Mouse (Mus musculus): Measurements from ENCODE around the gene C1qa. TPM values are rescaled to one million over a fixed set of nuclear protein-coding genes. Genes with fewer than 3 reads are reported as not detected.

Gene C1qa
- polyA plus RNA-seq, 1 experiment: not detected

GRCm38 (mm10) chr4:136886101-136886500 lies 12.5 kb downstream of the C1qa start, which contains the start of gene C1qb:
Gene C1qb, minus strand, starts transcription at chr4:136886187.
- Histone ChIP-seq H3ac (ENCODE audit: control insufficient read depth, insufficient read length) (no peak within 1 kb of the TSS), H3K4me2 (ENCODE audit: low read depth) (no peak within 1 kb of the TSS), H3K36me3 (ENCODE audit: control insufficient read depth, insufficient read depth) (no peaks in the 10 kb centered on the region), H3K27me3 (ENCODE audit: control insufficient read depth, insufficient read depth, insufficient read length) (peaks cover 65% of the 10 kb centered on the region), H3K4me3 (no peak within 1 kb of the TSS), H3K79me2 (ENCODE audit: control insufficient read depth, insufficient read depth) (no peaks in the 10 kb centered on the region)
- TF ChIP-seq TCF3 (IDR thresholded peaks at IDR 0.05; ENCODE audit: insufficient read length, low read depth) (no peak), REST (IDR thresholded peaks at IDR 0.05; ENCODE audit: insufficient read depth, insufficient read length) (no peak), MAX (IDR thresholded peaks at IDR 0.05; ENCODE audit: low read depth) (no peak), E2F4 (IDR thresholded peaks at IDR 0.05; ENCODE audit: insufficient read depth) (no peak), USF1 (IDR thresholded peaks at IDR 0.05; ENCODE audit: low read depth) (no peak), MYOD1 (IDR thresholded peaks at IDR 0.05; ENCODE audit: control insufficient read depth in 1 of 3, insufficient read length in 2 of 3, low read depth in 2 of 3) (no peak), TCF12 (IDR thresholded peaks at IDR 0.05; ENCODE audit: insufficient read depth, poor library complexity, severe bottlenecking) (no peak), POLR2AphosphoS2 (IDR thresholded peaks at IDR 0.05; ENCODE audit: insufficient read length, low read depth) (no peak), MYOG (IDR thresholded peaks at IDR 0.05; ENCODE audit: control insufficient read depth in 1 of 3, insufficient read depth in 1 of 3, insufficient read length in 2 of 3, low read depth in 2 of 3) (no peak), POLR2A (IDR thresholded peaks at IDR 0.05; ENCODE audit: insufficient read length, low read depth) (no peak), SRF (IDR thresholded peaks at IDR 0.05; ENCODE audit: control insufficient read depth, insufficient read length, low read depth) (no peak), CEBPB (IDR thresholded peaks at IDR 0.05; ENCODE audit: insufficient read depth, poor library complexity, severe bottlenecking) (no peak)

- no peak for TF ChIP-seq USF1 (IDR thresholded peaks at IDR 0.05; ENCODE audit: low read depth)
- TF ChIP-seq E2F4 (IDR thresholded peaks at IDR 0.05; ENCODE audit: insufficient read depth): no peak
- no peak for TF ChIP-seq MYOG (IDR thresholded peaks at IDR 0.05; ENCODE audit: control insufficient read depth in 1 of 3, insufficient read depth in 1 of 3, insufficient read length in 2 of 3, low read depth in 2 of 3)
- no peak for TF ChIP-seq REST (IDR thresholded peaks at IDR 0.05; ENCODE audit: insufficient read depth, insufficient read length)
- no peak for TF ChIP-seq POLR2AphosphoS2 (IDR thresholded peaks at IDR 0.05; ENCODE audit: insufficient read length, low read depth)
- TF ChIP-seq MAX (IDR thresholded peaks at IDR 0.05; ENCODE audit: low read depth): no peak
- no peak for TF ChIP-seq MYOD1 (IDR thresholded peaks at IDR 0.05; ENCODE audit: control insufficient read depth in 1 of 3, insufficient read length in 2 of 3, low read depth in 2 of 3)
- TF ChIP-seq TCF12 (IDR thresholded peaks at IDR 0.05; ENCODE audit: insufficient read depth, poor library complexity, severe bottlenecking): no peak
- TF ChIP-seq CEBPB (IDR thresholded peaks at IDR 0.05; ENCODE audit: insufficient read depth, poor library complexity, severe bottlenecking): no peak
- no peak for TF ChIP-seq TCF3 (IDR thresholded peaks at IDR 0.05; ENCODE audit: insufficient read length, low read depth)
- no peak for TF ChIP-seq SRF (IDR thresholded peaks at IDR 0.05; ENCODE audit: control insufficient read depth, insufficient read length, low read depth)
- no peak for TF ChIP-seq POLR2A (IDR thresholded peaks at IDR 0.05; ENCODE audit: insufficient read length, low read depth)
- H3ac ChIP-seq (ENCODE audit: control insufficient read depth, insufficient read length): no peak overlapping the region
- peaks cover 35% of the 10 kb centered on the region for H3K27me3 ChIP-seq (ENCODE audit: control insufficient read depth, insufficient read depth, insufficient read length)
- no peaks in the 10 kb centered on the region for H3K36me3 ChIP-seq (ENCODE audit: control insufficient read depth, insufficient read depth)
- no peaks in the 10 kb centered on the region for H3K79me2 ChIP-seq (ENCODE audit: control insufficient read depth, insufficient read depth)
- H3K4me3 ChIP-seq: no peak overlapping the region
- no peak overlapping the region for H3K4me2 ChIP-seq (ENCODE audit: low read depth)
Measured at GRCm38 (mm10) chr4:136878601-136879000, 20.0 kb downstream of the C1qa start.

- Histone ChIP-seq H3K79me2 (ENCODE audit: control insufficient read depth, insufficient read depth) (no peaks in the 10 kb centered on the region), H3K36me3 (ENCODE audit: control insufficient read depth, insufficient read depth) (no peaks in the 10 kb centered on the region), H3K4me2 (ENCODE audit: low read depth) (no peak overlapping the region), H3ac (ENCODE audit: control insufficient read depth, insufficient read length) (no peak overlapping the region), H3K4me3 (no peak overlapping the region), H3K27me3 (ENCODE audit: control insufficient read depth, insufficient read depth, insufficient read length) (peaks cover 38% of the 10 kb centered on the region)
- TF ChIP-seq POLR2AphosphoS2 (IDR thresholded peaks at IDR 0.05; ENCODE audit: insufficient read length, low read depth): no peak
Measured at GRCm38 (mm10) chr4:136878171-136878570, 20.4 kb downstream of the C1qa start.

GRCm38 (mm10) chr4:136876971-136877370 lies 21.6 kb downstream of the C1qa start:
- no peaks in the 10 kb centered on the region for H3K36me3 ChIP-seq (ENCODE audit: control insufficient read depth, insufficient read depth)
- H3K27me3 ChIP-seq (ENCODE audit: control insufficient read depth, insufficient read depth, insufficient read length): peaks cover 43% of the 10 kb centered on the region
- H3ac ChIP-seq (ENCODE audit: control insufficient read depth, insufficient read length): no peak overlapping the region
- TF ChIP-seq SRF (IDR thresholded peaks at IDR 0.05; ENCODE audit: control insufficient read depth, insufficient read length, low read depth) (no peak), MYOD1 (IDR thresholded peaks at IDR 0.05; ENCODE audit: control insufficient read depth in 1 of 3, insufficient read length in 2 of 3, low read depth in 2 of 3) (no peak), MYOG (IDR thresholded peaks at IDR 0.05; ENCODE audit: control insufficient read depth in 1 of 3, insufficient read depth in 1 of 3, insufficient read length in 2 of 3, low read depth in 2 of 3) (no peak), POLR2AphosphoS2 (IDR thresholded peaks at IDR 0.05; ENCODE audit: insufficient read length, low read depth) (no peak), POLR2A (IDR thresholded peaks at IDR 0.05; ENCODE audit: insufficient read length, low read depth) (no peak), MAX (IDR thresholded peaks at IDR 0.05; ENCODE audit: low read depth) (no peak), REST (IDR thresholded peaks at IDR 0.05; ENCODE audit: insufficient read depth, insufficient read length) (no peak), E2F4 (IDR thresholded peaks at IDR 0.05; ENCODE audit: insufficient read depth) (no peak), TCF12 (IDR thresholded peaks at IDR 0.05; ENCODE audit: insufficient read depth, poor library complexity, severe bottlenecking) (no peak), USF1 (IDR thresholded peaks at IDR 0.05; ENCODE audit: low read depth) (no peak), CEBPB (IDR thresholded peaks at IDR 0.05; ENCODE audit: insufficient read depth, poor library complexity, severe bottlenecking) (no peak), TCF3 (IDR thresholded peaks at IDR 0.05; ENCODE audit: insufficient read length, low read depth) (no peak)
- H3K79me2 ChIP-seq (ENCODE audit: control insufficient read depth, insufficient read depth): no peaks in the 10 kb centered on the region
- no peak overlapping the region for H3K4me3 ChIP-seq
- H3K4me2 ChIP-seq (ENCODE audit: low read depth): no peak overlapping the region

- peaks cover 36% of the 10 kb centered on the region for H3K27me3 ChIP-seq (ENCODE audit: control insufficient read depth, insufficient read depth, insufficient read length)
- no peak overlapping the region for H3ac ChIP-seq (ENCODE audit: control insufficient read depth, insufficient read length)
- no peak overlapping the region for H3K4me2 ChIP-seq (ENCODE audit: low read depth)
- TF ChIP-seq TCF3 (IDR thresholded peaks at IDR 0.05; ENCODE audit: insufficient read length, low read depth) (no peak), TCF12 (IDR thresholded peaks at IDR 0.05; ENCODE audit: insufficient read depth, poor library complexity, severe bottlenecking) (no peak), POLR2AphosphoS2 (IDR thresholded peaks at IDR 0.05; ENCODE audit: insufficient read length, low read depth) (no peak), CEBPB (IDR thresholded peaks at IDR 0.05; ENCODE audit: insufficient read depth, poor library complexity, severe bottlenecking) (no peak), POLR2A (IDR thresholded peaks at IDR 0.05; ENCODE audit: insufficient read length, low read depth) (no peak), REST (IDR thresholded peaks at IDR 0.05; ENCODE audit: insufficient read depth, insufficient read length) (no peak), USF1 (IDR thresholded peaks at IDR 0.05; ENCODE audit: low read depth) (no peak), E2F4 (IDR thresholded peaks at IDR 0.05; ENCODE audit: insufficient read depth) (no peak), MYOD1 (IDR thresholded peaks at IDR 0.05; ENCODE audit: control insufficient read depth in 1 of 3, insufficient read length in 2 of 3, low read depth in 2 of 3) (no peak), MAX (IDR thresholded peaks at IDR 0.05; ENCODE audit: low read depth) (no peak), MYOG (IDR thresholded peaks at IDR 0.05; ENCODE audit: control insufficient read depth in 1 of 3, insufficient read depth in 1 of 3, insufficient read length in 2 of 3, low read depth in 2 of 3) (no peak), SRF (IDR thresholded peaks at IDR 0.05; ENCODE audit: control insufficient read depth, insufficient read length, low read depth) (no peak)
- no peaks in the 10 kb centered on the region for H3K36me3 ChIP-seq (ENCODE audit: control insufficient read depth, insufficient read depth)
- no peak overlapping the region for H3K4me3 ChIP-seq
- H3K79me2 ChIP-seq (ENCODE audit: control insufficient read depth, insufficient read depth): no peaks in the 10 kb centered on the region
Measured at GRCm38 (mm10) chr4:136875012-136875411, 23.6 kb downstream of the C1qa start.

All from myocyte (in vitro differentiated cells).